Mouse (Mus musculus) brain, embryonic 14.5 days (tissue): ENCODE measurements around the gene Bcorl1.

Source experiments
- CTCF ChIP-seq: fragments of 200-500 bp; IDR thresholded peaks from 2 replicates; pipeline ENCODE4 v1.5.1; 2012; ENCODE audit warnings: inconsistent platforms, mild to moderate bottlenecking, moderate library complexity, borderline replicate concordance; ENCODE audit not compliant: insufficient read depth, insufficient read length; ENCODE audit errors: extremely low read depth
- POLR2A ChIP-seq: fragments of 200-500 bp; IDR thresholded peaks from 2 replicates; pipeline ENCODE4 v1.6.1; 2012; ENCODE audit warnings: mild to moderate bottlenecking, inconsistent platforms, borderline replicate concordance; ENCODE audit not compliant: poor library complexity, insufficient read depth, insufficient read length, severe bottlenecking; ENCODE audit errors: extremely low read depth

DNA sequence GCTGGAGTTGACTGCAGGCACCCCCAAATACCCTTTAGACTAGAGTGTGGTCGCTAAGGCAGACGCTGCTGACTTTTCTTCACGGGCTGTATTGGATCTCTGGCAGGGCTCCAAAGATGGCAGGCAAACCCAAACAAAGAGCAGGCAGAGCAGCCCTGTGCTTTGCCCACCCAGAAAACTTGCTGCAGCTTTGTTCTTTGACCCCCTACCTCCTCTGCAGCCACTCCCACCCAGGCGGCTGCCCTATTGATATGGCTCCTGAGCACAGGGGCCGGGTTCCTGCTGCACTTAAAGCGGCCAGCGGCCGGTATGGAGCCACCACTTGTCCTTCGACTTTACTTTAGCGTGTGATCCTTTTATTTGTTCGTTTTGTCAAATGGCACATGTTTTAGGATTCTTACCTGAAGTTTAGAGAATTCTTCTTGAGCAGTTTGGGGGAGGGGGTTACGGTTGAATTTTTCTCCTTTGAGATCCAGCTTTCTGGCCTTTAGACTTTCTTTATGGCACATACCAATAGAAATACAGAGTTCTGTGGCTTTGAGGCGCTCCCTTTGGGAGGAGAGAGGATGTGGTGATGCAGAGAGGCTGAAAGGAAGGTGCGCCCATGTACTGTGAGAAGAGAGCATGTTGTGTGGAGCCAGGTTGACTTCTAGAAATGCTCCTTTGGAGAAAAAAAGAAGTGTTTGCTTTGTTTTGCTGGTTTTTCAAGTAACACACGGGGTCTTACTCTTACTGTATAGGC is 24.8 kb downstream of the Bcorl1 start:
- TF ChIP-seq POLR2A (no peak), CTCF (no peak)
